Mouse (Mus musculus) B cell, adult 2 months (primary cell): ENCODE data around the gene Acad8.

Experiments
- DNase-seq, 2 experiments: peaks; one replicate each; pipeline ENCODE4 v3.0.0; 2022

Gene Acad8

DNA sequence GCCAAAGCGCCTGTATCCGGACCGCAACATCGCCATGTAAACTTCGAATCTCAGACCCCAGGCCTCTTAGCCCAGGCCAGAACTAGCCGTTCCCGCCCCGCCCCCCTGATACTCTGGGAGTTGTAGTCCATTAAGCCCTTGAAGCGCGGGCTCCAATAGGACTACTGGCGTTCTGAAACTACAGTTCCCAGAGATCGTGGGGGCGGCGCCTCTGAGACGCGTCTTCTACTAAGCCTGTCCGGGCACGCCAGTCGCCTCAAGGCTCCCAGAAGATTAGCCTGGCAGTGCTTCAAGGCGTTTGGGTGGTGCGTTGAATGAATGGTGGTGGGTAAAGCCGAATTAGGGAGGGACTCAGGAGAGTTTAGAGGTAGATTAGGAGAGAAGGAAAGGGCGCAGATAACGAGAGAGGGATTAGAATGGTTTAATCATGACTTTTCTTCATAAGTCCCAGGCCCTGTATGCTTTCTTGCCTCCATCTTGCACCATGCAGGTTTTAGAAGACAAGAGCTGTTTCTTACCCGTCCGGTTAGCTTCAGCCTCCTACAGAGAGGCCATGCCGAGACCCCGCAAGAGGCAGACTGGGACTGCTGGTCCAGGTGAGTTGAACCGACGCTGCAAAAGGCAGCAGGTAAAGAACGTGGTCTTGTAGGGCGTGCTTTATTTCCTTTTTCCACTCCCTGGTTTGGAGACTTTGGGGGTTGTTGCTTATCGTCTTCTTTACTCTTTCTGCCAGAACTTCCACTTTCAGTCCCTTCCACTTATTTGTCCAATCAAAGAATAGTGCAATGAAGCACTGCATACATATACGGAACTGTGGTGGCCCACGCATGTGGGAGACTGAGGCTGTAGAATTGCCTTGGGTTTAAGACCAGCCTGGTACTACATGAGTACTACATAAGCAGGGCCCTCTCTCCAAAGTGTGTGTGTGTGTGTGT lies at the start of gene Acad8, which contains the start of gene Thyn1:
Gene Acad8 (minus strand): TSS at position 106 of the 935 bp plus-strand sequence.
Gene Thyn1 (plus strand): TSS at position 250 of the 935 bp plus-strand sequence.
- DNase-seq: peak; percentile 91 to 94

DNA sequence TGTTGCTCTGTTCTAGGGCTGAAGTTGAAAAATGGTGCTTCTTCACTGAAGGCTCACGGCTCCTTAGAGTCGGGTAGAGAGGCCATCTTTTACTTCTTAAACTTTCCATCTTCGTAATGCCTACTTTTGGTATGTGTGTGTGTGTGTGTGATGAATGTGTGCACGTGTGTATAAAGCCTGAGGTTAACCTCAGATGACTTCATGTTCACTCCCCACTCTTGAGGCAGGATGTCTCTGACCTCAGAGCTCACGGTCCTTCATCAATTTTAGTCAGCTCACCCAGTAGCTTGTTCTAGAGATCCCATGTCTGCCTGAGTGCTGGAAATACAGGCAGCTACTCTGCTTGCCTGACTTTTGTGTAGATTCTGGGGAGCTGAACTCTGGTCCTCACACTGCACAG lies 44.5 kb upstream of the Acad8 start:
- no peak for DNase-seq

DNA sequence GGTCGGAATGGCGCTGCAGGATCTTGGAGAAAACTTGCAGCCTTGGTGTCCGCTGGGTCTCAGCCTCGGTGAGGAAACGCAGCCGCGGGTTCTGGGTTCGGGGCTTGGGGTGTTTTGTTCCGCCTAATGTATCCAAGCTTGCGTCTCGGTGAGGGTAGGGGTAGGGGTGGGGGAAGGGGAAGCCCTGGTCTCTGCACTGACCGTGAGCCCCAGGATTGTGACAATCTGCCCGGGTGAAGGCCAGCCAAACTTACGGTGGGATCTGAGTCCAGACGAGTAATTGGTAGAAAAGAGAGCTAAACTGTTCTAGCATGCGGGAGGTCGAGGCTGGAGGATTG lies 31.4 kb upstream of the Acad8 start:
- DNase-seq: no peak

DNA sequence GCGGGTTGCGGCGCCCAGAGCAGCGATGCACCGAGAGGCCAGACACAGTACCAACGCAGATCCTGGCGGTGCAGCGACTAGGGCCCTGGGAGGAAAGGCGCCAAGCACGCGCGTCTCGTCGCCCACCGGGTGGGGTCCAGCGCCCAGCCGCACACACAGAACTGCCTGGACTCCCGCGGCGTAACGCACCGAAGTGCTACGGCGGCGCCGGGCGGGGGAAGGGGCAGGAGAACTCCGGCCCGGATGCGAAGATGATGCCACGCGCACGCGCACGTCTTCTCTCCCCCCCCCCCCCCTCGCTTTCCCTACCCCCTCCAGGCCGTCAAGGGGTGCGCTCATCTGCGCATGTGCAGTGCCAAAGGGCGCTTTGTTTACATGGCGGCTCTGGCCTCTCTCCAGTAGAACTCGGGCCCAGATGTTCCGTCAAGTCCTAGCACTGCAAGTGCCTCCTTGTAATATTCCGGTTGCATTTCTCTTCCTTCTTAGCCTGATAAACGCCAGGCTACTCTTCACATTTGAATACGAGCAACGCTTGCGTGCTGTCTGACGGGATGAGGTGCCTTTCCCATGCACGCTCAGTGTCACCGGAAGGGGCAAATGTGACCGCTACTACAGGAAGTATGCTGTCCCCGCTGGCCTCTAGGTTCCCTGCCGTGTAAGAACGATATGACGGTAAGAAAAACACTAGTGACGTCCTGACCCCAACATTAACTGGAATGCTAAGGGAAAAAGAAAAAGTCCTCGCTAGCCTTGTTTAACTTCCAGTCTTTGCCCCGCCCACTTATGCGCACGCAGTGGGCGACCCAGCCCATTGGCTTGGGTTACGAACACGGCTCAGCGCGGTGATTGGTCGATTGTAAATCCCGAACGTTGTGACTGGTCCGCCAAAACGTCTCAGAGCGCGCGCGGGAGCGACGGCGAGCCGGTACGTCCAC lies 30.7 kb upstream of the Acad8 start, which contains the start of the genes Vps26b and Ncapd3:
Gene Vps26b (minus strand): TSS at position 238 of the 935 bp plus-strand sequence.
Gene Ncapd3 (plus strand): TSS at position 348 of the 935 bp plus-strand sequence.
- DNase-seq: peak; percentile 92 to 94

DNA sequence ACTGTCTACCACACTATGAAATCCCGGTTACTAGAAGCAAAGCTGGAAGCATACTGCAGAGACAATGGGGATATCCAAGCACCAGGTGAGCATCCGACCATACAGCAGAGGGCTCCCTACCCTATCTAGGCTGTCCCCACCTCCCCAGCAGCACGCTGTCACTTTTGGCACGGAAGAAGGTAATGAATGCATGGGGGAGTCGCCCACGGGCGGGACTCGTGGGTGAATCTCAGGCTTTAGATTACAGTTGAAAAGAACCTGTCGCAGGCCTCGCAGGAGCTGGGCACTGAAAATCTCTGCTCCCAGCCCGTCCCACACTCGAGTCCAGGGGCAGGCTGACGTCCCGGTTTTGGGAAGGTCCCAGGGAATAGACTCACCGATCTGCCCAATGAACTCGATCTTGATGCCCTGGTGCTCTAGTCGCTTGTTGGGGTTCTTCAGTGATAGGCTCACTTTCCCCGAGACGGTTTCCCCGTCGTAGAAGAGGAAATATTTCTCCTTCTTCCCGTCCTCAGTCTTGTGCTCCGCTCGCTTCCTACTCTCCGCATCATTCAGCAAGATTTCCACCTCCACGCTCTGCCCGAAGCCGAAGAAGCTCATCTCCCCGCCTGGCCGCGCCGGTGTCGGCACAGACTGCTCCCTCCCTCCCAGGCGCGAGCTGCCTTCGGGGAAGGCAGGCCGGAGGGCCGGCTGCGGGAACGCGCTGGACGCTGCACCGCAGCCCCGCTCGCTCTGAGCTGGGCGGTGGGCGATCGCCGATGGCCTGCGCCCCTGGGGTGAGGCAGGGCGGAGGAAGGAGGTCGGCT lies 29.9 kb upstream of the Acad8 start:
- DNase-seq: peak; percentile 30 to 37

DNA sequence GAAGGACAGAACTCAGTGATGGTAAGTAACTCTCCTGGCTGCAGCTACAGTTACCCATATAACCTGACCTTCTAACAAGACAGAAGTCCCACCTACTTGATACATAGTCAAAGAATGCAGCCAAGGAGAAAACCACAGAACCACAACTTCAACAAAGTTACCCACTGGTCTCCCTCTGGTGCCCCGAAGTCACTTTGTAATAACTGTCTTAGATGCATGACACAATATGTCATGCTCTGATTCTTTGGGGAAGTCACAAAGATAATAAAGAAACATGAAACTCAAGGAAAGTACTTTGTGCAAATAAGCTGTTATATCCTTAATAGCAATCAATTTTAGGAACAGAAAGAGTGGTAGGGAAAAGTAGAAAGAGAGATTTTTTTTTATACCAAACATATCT lies 27.3 kb upstream of the Acad8 start:
- DNase-seq: peak; percentile 63 to 70

DNA sequence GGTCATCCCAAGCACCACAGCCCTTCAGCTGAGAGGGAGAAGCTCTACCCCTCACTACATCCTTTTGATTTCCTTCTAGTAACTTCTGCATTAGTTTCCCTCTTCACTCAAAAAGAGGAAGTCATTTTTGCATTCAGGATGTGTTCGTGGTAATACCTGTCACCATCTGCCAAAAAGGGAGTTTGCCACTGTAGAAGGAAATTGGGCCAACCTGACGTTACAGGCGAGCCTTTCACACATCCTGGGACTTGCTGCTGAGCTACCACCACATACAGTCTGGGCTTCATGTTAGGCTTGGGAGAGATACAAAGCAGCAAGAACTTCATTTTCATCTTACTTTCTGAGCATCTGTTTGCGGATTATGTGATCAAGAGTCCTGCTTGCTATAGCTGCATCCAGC lies 24.3 kb upstream of the Acad8 start:
- peak; percentile 66 to 68 for DNase-seq

DNA sequence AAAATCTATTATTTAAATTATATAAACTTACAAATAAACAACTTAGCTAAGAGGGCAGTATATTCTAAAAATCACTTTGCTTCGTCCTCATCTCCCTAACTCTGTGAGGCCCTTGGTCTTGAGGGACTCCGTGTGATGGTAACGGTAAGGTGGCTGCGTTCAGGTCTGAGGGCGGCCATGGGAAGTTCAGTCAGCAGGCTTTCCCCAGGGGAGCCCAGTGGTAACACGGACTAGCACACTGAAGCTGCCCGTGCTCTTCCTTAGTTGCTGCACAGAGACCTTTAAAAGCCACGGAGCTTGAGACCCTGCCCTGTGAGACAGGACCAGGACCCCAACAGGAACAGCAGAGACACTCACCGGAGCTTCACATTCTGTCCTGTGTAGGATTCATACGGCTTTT lies 19.6 kb upstream of the Acad8 start:
- DNase-seq: peak; percentile 59 to 69

DNA sequence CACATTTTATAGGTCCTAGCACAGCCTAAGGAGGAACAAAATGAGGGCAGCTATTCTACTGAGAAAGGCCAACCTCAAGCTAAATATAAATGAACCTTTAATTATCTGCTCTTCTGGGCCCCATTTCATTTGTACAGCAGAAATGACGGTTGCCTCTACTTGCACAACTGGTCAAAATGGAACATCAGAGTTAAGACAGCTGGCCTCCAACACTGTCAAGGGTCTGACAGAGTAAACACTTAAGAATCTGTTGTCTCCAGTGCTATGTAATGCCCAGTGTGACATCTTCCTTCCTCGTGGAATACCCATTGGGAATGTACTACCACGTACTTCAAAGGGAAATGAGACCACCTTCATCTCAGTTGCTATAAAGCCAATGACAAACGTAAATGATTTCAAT lies 12.2 kb upstream of the Acad8 start:
- DNase-seq: no peak

DNA sequence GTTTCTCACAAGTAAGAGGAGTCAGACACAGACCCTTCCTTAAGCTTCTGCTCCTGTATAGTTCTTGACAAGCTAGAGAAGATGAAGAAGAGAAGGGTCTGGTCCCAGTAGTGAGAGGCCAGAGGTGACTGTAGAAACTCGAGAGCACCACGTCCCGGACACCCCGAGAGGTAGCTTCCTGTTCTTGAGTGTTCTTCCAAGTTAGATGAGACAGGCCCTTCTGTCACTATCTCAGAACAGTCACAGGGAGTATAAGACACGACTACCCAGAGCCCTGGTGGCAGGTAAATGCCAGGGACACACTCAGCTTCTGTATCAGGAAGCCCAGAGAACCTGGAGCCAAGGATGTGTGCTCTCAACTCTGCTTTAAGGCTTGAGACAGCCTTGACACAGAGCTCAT lies 9.9 kb upstream of the Acad8 start:
- DNase-seq: no peak

DNA sequence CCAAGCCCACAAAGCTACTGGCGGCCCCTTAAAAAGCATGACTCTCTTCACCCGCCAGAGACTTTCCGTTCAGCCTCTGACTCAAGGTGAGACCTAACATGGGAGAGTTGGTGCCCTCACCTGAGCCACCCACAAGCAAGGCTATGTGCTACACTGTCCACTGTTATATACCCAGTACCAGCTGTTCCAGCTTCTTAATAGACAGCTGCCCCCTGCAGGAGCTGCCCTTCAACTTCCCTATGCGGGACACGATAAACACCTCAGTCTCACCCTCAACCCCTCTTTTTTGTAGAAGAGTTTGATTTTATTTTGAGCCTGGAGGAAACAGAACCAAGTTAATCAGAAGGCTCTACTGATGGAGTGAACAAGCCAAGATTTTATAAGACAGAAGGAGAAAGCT lies 7.5 kb upstream of the Acad8 start:
- no peak for DNase-seq

DNA sequence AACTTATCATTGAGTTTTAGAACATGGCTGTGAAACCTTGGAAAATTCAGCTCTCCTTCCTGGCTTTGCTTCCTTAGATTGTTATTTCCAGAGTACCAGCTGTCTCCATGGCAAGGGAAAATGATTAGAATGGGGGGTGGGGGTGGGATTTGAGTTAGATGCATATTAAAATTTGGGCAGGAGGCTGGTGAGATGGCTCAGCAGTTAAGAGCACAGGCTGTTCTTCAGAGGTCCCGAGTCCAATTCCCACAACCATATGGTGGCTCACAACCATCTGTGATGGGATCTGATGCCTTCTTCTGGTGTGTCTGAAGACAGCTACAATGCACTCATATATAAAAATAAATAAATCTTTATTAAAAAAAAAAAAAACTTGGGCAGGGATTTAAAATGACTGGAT lies 6.6 kb upstream of the Acad8 start:
- no peak for DNase-seq

DNA sequence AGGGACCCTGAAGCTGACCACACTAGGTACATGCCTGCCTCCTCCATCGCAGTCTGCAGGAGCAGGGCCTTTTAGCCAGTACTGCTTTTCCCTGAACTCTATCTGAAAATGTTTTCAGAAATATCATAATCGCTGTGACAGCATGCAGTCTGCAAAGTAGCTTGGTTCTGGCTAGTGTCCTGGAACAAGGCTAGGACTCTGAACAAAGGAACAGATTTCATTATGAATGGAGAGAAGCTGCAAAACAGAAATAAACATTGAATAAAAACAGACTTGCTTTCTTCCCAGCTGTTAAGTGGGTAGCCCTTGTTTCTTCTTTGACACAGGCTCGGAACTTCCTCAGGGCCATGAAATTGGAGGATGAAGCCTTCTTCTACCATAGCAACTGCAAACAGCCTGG lies 5.9 kb upstream of the Acad8 start:
- no peak for DNase-seq

DNA sequence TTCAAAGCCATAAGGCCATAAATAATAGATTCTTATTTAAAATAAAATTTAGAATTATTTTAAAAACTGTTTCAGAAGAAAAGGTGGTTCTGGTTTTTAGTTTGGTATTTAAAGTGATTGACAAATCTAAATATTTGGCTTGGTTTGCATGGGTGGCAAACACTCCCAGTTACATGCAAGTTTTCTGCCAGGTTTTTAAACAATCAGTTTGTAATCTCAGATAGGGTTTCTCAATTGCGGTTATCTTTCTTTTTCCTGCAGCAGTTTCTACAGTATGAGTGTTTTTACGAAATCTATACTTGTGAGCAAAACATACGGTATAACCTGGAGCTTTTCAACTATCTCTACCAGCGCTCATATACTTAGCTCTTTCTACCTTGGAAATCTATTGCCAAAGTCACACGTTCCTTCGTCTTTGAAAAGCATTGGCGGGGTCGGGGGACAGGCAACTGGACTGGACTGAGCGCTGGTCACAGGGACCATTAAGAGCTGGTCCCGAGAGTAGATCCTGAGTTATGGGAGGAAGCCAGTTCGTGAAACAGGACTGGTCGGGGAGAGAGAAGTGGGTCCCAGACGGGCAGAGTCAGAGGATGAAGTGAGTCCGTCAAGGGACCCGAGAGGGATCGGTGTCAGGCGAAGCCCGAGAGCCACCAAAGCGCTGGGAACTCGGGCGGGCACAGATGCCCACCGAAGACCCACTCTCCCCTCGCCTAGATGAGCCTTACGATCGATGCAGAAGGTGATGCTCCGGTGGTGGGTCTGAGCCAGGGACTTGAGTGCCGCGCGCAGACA lies 501 bp downstream of the Acad8 start:
- DNase-seq: no peak

DNA sequence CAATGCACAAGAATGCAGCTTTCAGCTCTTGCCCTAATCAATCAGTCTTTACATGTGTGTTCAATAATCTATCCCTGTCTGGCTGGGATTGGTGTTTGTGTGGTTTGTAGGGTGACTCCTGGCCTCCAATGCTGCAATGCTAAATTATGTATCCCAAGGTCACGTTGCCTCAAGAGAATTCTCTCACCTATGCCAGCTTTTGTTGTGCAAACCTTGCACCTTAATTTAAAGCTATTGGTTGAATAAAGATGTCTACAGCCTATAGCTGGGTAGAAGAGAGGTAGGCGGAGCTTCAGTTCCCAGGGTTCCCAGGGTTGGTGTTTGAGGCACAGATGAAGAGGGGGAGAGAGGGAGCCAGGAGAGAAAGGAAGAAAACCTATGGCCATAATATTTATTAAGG lies 1.9 kb downstream of the Acad8 start:
- no peak for DNase-seq

DNA sequence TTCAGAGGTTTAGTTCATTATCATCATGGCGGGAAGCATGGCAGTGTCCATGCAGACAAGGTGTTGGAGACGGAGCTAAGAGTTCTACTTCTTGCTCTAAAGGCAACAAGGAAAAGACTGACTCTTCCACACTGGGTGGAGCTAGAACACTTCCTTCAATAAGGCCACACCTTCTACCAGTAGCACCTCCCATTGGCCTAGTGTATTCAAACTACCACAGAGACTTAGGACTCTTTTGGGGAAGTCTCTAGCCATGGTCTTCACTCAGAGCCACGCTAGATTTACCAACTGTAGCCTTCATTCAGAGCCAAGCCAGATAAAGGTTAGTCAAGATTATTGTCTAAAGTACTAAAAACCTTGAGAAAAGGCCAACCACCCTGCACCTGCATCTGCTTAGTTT lies 2.3 kb downstream of the Acad8 start:
- DNase-seq: no peak

DNA sequence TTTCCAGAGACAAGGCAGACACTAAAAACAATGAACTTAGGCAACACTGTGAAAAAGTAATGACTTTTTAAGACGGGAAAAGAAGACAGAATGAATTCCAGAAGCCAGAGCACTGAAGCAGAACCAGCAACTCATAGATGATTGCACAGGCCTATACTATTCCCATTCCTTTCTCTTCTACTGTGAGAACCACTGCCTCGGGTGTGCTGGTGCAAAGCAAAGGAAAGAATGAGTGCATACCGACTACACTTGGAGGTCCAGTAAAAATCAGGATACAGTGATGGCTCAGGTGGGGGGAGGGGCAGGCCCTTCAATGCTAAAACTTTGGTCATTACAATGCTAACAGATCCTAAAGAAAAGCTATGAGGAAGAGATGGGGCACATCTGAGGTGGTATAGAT lies 5.5 kb downstream of the Acad8 start:
- DNase-seq: no peak

DNA sequence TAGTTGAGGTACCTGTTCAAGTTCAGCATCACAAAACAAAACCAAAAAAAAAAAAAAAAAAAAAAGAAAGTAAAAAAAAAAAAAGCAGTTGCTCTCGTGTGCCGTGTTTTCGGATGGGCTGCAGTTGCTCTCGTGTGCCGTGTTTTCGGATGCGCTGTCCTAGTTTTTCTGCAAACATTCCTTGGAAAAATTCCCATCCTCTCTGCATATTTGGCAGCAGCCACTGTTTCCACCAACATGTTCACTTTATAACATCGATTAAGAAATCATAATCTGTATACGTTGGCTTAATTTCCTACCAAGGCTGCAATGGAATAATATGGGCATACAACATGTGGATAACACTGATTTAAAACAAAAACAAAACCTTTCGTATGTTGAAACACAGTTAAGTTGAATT lies 6.2 kb downstream of the Acad8 start:
- no peak for DNase-seq

DNA sequence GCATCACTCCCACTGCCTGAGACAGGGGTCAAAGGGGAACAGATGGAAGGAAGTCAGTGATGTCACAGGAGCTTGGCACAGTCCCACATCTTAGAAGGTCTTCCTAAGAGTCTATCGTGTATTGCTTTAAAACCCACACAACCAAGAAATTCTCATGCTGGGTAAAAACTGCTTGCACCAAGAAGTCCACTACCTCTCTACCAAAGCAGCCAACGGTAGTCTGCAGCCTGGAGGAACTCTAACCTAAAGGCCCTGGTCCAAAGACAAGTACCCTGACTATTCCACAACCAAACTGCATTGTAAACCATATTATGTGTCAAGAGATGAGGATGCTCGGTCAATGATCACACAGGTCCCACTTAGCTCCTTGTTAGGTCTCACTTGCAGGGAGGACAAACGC lies 9.2 kb downstream of the Acad8 start:
- DNase-seq: no peak

DNA sequence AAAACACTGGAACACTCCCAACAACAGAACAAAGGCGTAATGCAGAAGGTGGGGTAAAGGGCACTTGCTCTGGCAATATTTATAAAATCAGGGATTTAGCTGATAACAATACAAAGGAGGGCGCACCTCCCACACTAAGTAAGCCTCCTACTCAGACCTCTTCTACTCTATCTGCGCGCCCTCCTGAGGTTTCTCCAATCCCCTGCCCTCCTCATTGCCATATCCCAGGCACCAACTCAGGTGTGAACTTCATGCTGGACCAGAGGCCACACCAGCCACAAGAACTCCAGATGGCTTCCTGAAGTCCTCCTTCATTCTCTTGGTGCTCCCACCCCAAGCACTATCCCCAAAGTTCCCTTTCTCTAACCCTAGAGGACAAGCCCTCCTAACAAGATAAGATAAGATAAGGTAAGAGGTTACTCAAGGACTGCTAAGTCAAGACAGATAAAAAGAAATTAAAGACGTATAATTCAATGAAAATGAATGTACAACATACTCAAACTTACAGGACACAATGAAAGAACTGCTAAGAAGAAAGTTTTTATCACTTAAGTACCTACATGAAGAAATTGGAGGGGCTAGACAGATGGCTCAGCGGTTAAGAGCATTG lies 13.6 kb downstream of the Acad8 start:
- DNase-seq: no peak

DNA sequence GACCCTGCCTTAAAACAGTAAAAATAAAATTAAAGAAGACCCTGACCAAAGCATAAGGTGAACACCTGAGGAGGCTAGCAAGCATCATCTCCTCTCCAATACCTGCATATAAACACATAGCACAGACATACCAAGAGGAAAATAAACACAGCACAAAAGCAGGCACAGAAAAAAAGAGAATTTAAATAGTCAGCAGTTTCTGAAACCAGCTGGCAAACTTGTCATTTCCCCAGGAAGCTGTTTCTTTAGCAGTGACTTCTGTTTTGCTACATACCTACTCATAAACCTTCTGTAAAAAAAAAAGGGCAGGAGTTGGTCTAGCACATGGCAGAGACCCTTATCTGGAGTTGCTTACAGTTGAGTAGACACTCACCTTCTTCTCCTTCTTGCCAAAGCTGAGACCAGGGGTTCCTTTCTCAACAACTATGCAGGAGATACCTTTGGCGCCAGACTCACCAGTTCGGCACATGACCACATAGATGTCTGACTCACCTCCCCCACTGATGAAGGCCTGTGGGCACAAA lies 14.2 kb downstream of the Acad8 start:
- no peak for DNase-seq
